Mouse (Mus musculus): ENCODE measurements around the gene Nav2.

Gene Nav2

DNA sequence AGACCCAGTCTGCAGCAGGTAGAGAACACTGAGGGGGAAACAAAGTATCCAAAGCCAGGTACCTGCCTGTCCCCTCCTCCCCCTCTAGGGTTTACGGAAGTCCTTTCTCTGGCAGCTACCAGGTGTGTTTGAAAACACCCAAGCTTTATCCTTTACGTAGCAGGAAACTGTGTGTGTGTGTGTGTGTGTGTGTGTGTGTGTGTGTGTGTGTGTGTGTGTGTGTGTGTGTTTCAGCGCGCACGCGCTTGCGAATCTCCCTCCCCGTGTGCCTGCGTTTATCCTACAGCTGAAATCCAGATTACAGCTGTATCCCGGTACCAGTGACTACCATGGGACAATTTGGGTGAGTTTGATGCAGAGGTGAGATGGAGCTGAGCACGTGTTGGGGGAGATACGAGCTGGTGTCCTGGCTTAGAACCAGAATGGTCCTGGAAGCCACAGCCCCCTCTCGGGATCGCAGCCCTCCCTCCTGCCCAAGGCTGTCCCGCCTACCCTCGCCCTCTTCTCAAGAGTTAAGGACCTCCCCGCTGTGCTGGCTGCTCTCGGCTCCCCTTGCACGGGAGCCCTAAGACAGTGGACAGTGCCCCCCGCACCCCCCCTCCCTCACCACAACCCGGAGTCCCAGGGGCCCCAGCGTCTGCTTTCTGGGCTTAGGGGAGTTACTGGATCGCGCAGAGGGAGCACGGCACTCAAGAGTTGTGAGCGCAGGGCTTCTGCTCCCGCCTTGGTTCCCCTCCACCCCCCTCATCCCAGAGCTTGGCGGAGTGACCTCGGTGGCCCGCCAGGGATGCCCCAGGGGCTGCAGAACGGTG lies 395.3 kb downstream of the Nav2 start:
- peak; percentile 22 for DNase-seq

DNA sequence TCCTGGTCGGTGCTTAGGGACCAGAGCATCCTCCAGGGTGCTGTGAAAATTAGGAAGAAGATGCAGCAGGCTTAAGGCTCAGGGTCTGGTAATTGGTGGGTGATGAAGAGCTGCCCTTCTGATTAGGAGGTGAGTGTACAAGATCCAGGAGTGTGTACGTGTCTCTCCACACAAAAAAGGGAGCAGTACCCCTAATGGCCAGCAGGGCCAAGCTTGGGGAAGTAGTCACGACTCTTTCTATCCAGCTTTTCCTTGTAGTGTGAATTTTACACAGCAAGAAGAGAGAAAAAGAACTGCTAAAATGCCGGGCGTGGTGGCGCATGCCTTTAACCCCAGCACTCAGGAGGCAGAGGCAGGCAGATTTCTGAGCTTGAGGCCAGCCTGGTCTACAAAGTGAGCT lies 399.2 kb downstream of the Nav2 start:
- DNase-seq: peak; percentile 42

DNA sequence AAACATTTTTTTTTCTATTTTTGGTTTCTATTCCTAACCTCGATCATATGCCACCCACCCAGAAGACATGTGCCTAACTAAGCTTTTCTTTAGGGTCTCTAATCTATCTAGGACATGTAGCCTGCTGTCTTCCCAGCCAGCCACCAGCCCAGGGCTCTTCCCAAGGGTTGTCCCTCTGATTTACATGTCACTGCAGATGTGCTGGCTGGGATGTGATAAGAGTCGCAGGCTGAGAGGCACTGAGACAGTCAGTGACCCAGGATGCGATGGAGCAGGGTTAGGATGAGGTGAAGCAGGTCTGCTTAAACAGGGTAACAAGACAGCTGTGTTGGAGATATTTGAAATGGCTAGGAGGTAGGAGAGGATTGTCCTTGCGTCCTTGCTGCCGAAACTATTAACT lies 401.2 kb downstream of the Nav2 start:
- no peak for DNase-seq

- DNase-seq: no peak
Measured at GRCm38 (mm10) chr7:49313945-49314344, 405.4 kb downstream of the Nav2 start.

DNA sequence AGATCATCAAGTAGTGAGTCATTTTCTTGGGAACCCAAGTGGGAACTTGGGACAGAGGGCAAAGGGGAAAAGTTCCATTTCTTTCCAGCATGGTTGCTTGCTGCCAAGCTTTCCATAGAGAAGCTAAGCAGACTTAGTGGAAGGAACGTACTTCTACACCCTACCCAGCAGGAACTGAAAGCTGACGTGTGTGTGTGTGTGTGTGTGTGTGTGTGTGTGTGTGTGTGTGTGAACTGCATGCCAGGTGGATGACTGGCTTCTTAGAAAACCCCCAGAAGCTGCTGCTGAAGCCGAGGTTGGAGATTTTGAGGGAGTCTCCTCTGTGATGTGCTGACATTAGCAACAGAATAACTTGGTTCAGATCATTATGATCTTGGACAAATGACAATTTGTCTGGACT lies 406.5 kb downstream of the Nav2 start:
- DNase-seq: no peak

DNA sequence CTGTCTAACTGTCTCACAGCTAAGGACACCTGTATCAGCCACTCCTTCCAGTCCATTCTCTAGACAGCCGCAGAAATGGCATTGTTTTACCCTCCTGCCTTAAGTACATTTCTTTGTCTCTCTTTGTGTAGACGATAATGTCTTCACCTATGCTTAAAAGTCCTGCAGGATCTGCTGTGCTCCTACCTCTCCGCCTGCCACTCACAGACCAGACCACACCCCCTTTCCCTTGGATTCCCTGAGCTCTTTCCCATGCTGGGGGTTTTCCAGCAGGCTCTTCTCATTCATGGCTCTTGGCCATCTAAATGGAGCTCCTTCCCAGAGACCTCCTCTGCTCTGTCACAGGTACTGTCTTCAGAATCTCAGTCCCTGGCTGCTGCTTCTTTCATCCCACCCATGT lies 408.1 kb downstream of the Nav2 start:
- DNase-seq: no peak

DNA sequence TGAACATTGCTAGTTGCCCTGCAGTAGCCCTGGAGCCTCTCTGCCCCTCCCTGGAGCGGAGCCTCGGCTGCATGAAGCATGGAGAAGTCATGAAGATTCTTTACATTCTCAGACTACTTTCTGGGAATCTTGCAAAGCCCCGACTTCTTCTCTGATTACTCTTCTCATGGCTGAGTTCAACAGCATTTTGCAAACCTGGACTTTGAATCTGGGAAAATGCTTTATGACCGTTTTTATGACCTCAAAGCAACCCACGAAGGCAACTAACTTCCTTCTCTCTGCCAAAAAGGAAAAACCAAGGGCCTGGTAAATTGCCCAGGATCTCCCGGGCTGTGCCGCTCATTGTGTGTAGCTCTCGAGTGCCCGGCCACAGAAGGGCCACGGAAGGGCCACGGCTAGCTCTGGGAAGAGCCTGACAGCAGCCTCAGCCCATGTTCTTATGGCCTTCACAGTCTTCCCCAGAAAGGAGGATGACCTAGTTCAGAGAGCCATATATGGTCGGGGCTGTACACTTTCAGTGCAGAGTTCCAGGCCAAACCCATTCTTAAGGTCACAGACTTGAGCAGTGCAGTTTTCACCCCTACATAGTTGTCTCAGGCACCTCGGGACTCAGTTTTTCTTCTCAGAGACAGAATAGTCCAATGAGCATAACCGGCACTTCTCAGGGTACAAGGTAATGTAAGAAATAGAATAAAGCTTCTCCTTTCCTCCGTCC lies 409.8 kb downstream of the Nav2 start:
- no peak for DNase-seq

DNA sequence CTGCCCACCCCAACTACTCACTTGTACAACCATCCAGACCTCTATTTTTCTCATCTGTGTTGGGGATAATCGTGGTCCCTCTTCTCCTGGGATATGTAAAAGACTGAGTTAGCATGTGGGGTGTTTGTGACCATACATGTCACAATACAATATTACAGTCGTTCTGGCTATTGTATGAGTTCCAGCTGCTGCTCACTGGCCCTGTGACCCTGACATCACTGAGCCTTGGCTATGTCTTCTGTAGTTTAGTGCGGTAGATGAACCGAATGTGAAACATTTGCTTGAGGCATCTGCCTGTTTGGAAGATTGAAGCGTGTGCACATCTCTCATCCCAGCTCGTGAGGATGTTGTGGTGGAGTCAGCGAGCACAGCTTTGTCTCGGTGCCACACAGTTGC lies 410.4 kb downstream of the Nav2 start:
- DNase-seq: no peak

DNA sequence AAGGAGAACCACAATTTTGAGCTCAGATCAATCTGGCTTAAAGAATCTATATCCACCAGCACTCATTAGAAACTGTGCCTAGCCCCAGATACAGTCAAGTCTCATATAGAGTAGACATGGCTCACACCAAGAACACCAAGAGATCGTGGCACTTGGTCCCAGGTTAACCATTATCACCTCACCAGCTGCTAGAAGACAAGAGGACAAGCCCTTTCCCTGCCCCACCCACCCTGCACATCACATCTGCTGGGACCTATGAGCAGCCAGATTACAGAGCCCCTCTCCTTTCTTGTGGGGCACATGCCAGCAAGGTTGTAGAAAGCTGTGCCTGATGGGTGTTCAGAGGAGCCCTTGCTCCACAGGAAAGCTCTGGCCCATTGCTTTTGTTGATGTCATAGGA lies 411.5 kb downstream of the Nav2 start:
- no peak for DNase-seq

DNA sequence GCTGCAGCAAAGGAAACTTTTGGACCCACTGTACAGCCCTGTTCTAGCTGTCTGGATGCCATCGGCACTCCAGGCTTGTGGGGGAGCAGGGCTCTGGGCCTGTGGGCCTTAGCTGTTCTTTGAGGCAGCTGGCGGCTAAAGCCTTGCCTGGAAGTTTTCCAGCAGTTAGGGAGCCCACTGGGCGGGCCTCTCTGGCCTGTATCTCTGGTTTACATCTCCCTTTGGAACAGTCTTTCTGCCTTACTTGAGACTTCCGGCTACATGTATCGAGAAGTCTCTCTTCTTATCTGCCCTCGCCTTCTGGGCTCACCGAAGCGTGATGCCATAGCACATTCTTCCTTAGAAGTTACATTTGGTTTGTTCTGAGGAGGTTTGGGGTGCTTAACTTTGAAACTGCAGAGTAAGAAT lies 412.6 kb downstream of the Nav2 start:
- DNase-seq: no peak

GRCm38 (mm10) chr7:49322179-49322578 lies 413.7 kb downstream of the Nav2 start:
- no peak for DNase-seq

DNA sequence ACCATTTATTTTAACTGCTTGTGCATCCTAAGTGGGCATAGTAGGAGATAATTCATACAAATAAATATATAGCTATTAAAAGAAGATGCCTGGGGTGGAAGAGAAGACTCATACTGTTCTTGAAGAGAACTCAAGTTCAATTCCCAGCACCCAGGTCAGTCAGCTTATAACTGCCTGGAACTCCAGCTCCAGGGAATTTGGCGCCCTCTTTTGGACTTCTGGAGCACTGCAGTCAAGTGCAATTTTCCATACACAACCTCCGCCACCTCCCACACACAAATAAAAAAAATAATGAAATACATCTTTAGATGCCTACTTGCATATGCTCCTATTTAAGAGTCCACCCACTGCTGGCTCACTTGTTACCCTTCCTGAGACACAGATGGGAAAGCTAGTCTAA lies 416.1 kb downstream of the Nav2 start:
- DNase-seq: no peak

- no peak for DNase-seq
Measured at GRCm38 (mm10) chr7:49326136-49326722, 417.7 kb downstream of the Nav2 start.

GRCm38 (mm10) chr7:49326967-49327742 lies 418.6 kb downstream of the Nav2 start:
- DNase-seq: no peak

DNA sequence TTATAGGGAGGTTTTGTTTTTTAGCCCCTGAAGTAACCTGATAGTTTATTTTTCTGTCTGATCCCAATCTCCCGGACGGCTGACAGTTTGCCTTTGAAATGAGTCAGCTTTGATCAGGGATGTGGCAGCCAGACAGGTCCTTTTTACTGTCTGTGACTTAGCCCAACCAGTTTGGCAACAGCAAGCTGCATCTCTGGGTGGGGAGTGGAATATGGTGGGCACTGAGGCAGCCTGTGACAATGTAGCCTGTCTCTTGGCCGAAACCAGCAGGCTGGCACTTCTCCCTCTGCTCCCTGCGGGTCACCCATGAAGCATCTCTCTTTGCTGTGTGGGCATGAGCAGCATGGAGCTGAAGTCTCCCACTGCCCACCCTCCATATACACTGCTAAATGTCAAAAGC lies 421.7 kb downstream of the Nav2 start:
- DNase-seq: no peak

GRCm38 (mm10) chr7:49331939-49332338 lies 423.4 kb downstream of the Nav2 start:
- no peak for DNase-seq

DNA sequence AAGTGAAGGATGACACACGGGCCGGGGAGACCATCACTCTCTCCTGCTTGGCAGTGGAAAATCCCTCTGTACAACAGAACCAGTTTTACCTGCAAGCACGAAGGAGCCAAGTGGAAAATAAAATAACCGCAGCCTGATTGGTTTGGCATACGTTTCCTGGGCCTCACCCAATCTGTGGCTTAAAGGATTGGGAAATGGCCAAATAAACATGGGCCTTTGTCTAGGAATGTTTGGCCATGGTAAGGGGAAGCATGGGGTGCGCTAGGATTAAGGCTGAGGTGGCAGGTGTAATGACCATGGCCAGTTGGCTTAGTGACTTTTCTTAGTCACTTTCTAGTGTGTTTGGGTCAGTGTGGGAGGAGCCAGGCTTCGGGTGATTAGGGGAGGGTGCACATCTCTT lies 424.1 kb downstream of the Nav2 start:
- DNase-seq: no peak

- no peak for DNase-seq
Measured at GRCm38 (mm10) chr7:49334163-49334562, 425.6 kb downstream of the Nav2 start.

- no peak for DNase-seq
Measured at GRCm38 (mm10) chr7:49335056-49335455, 426.5 kb downstream of the Nav2 start.

DNA sequence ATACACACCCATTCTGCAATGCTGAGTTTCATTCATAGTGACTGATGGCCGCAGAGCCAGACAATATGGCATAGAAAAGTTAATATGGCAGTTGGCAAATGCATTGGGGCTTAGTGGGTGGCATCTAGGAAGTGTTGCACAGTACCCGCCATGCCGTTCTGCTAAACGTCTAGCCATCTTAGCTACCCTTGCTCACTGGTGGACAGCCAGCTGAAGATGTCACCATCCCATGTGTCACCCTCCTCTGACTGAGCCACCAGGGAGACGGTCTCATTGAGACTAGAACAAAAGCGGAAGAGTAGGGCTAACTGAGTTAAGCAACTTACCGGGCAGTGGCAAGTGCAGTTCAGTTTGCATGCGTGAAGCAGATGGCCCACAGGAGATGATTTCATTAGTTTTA lies 428.2 kb downstream of the Nav2 start:
- DNase-seq: no peak

DNA sequence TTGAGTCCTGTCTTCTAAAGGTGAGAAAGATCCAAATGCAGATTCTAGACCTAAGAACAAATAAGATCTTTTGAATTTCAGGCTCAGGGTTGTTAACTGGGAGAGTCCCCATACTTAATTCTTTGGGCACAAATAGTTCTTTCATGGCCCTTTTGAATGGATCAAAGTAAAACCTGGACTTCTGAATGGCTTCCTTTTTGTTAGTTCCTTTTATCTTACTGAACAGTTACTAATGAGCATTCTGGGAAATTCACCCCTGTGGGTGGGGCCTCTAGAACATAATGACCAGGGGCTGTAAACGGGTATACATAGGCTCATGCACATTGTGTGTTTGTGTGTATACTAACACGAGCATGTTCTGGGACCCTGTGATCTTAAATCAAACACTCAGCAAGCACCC lies 429.2 kb downstream of the Nav2 start:
- no peak for DNase-seq

DNA sequence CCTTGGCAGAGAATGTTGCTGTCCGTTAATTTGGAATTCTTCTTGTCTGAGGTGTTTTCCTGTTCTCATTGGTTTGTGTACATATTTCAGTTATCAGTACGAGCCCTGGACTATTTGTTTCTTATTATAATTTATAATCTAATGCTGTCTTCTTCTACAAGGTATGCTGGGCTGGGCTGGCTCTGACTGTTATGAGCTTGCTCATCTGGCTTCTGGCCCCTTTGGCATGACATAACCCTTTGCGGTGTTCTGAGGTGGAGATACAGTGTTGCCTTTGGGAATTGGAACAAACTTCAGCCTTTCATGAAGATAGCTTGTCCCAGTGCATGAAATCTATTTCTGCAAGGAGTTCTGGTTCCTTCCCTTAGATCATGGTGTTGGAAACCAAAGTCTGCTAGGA lies 431.4 kb downstream of the Nav2 start:
- no peak for DNase-seq

DNA sequence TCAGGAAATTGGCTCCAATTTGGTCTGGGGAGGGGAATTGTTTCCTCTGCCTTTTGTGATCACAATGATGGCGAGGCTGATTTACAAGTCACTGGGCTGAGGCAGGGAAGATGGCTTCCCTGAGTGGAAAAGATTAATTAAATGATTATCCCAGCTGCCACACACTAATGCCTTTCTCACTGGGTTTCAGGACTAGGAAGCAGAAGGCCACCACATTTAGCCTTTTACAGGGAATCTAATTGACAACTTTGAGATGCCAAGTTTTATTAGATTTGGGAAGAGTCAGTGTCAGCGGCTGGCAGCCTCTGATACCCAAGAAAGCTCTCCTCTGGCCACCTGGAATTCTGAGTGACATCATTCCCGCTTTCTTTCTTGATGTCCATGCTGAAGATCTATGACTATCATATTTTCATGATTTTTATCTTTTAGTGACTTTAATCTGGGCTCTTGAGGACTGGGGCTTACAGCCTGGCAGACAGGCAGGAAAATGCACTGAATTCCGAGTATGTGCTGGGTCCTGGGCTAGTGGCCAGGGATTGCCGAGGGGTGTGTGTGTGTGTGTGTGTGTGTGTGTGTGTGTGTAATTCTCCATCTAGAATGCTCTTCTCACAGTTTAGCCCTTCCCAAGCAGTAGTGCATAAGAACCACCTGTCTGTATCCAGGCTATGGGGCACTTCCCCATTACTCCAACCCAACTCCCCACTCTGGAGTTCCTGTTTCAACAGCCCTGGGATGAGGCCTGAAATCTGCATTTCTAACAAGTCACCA lies 432.8 kb downstream of the Nav2 start:
- DNase-seq: no peak
